Mouse (Mus musculus) MEL (cell line): ENCODE data around the gene Olfr1406. TPM values are rescaled to one million over a fixed set of nuclear protein-coding genes. Genes with fewer than 3 reads are reported as not detected.

ENCODE experiments used
- DNase-seq: peaks from one replicate; pipeline ENCODE4 v3.0.0; 2011; ENCODE audit warnings: low read depth, low spot score
- H3K27ac ChIP-seq: 2 replicates; pipeline ENCODE4 v1.5.1; 2012; ENCODE audit warnings: low read depth, mild to moderate bottlenecking, control low read depth, low read length, moderate library complexity; ENCODE audit not compliant: control insufficient read depth
- H3K27me3 ChIP-seq, 2 experiments: fragments of 150-350 bp in 1 of 2; sonication (generic) in 1 of 2; 2 replicates each; pipeline ENCODE4 v1.6.1; 2012; ENCODE audit warnings: low read length in 2 of 2, mild to moderate bottlenecking in 2 of 2, improper control_type of control experiment in 1 of 2, moderate library complexity in 1 of 2; ENCODE audit not compliant: insufficient read depth in 2 of 2, control insufficient read depth in 1 of 2
- H3K36me3 ChIP-seq, 2 experiments: 2 replicates each; pipeline ENCODE4 v1.6.1; 2012 to 2014; ENCODE audit warnings: low read length in 2 of 2, improper control_type of control experiment in 1 of 2, inconsistent platforms in 1 of 2, mild to moderate bottlenecking in 1 of 2; ENCODE audit not compliant: insufficient read depth in 2 of 2, control insufficient read depth in 1 of 2
- H3K4me1 ChIP-seq, 2 experiments: fragments of 150-350 bp in 1 of 2; sonication (generic) in 1 of 2; 2 replicates each; pipeline ENCODE4 v1.6.1; 2012; ENCODE audit warnings: low read length in 2 of 2, improper control_type of control experiment in 1 of 2, mild to moderate bottlenecking in 1 of 2; ENCODE audit not compliant: insufficient read depth in 2 of 2, control insufficient read depth in 1 of 2
- H3K4me3 ChIP-seq, 2 experiments: fragments of 150-350 bp in 1 of 2; sonication (generic) in 1 of 2; 2 replicates each; pipeline ENCODE4 v1.5.1; 2012; ENCODE audit warnings: low read depth in 2 of 2, low read length in 2 of 2, mild to moderate bottlenecking in 2 of 2, moderate library complexity in 2 of 2, control low read depth in 1 of 2, improper control_type of control experiment in 1 of 2; ENCODE audit not compliant: control insufficient read depth in 1 of 2, insufficient read depth in 1 of 2
- H3K79me2 ChIP-seq: 2 replicates; pipeline ENCODE4 v1.6.1; 2012; ENCODE audit warnings: mild to moderate bottlenecking, low read length, moderate library complexity; ENCODE audit not compliant: control insufficient read depth, poor library complexity, insufficient read depth
- H3K9ac ChIP-seq: 2 replicates; pipeline ENCODE4 v1.6.1; 2012; ENCODE audit warnings: low read depth, mild to moderate bottlenecking, control low read depth, low read length, moderate library complexity; ENCODE audit not compliant: control insufficient read depth, poor library complexity, severe bottlenecking
- H3K9me3 ChIP-seq: fragments of 150-350 bp; sonication (generic); replicated peaks from 2 replicates; pipeline ENCODE4 v1.6.1; 2012; ENCODE audit warnings: mild to moderate bottlenecking, low read length, improper control_type of control experiment, moderate library complexity; ENCODE audit not compliant: insufficient read depth
- BHLHE40 ChIP-seq: IDR thresholded peaks from 2 replicates; pipeline ENCODE4 v1.6.1; 2012; ENCODE audit warnings: low read depth, mild to moderate bottlenecking, inconsistent platforms, low read length, improper control_type of control experiment, borderline replicate concordance
- CHD2 ChIP-seq: IDR thresholded peaks from 2 replicates; pipeline ENCODE4 v1.6.1; 2011; ENCODE audit warnings: low read length, improper control_type of control experiment
- CTCF ChIP-seq, 3 experiments: IDR thresholded peaks in 2 of 3; conservative IDR thresholded peaks in 1 of 3; 2 replicates each; pipeline ENCODE4 v1.5.1; 2011 to 2012; ENCODE audit warnings: low read length in 3 of 3, low read depth in 2 of 3, mild to moderate bottlenecking in 2 of 3, improper control_type of control experiment in 1 of 3, inconsistent platforms in 1 of 3, mixed read lengths in 1 of 3, moderate library complexity in 1 of 3; ENCODE audit not compliant: control insufficient read depth in 1 of 3, insufficient read depth in 1 of 3, poor library complexity in 1 of 3, severe bottlenecking in 1 of 3
- E2F4 ChIP-seq: IDR thresholded peaks from 2 replicates; pipeline ENCODE4 v1.6.1; 2011; ENCODE audit warnings: low read depth, low read length, improper control_type of control experiment, borderline replicate concordance
- ELF1 ChIP-seq: IDR thresholded peaks from 2 replicates; pipeline ENCODE4 v1.6.1; 2014; ENCODE audit warnings: low read depth, mild to moderate bottlenecking, inconsistent platforms, low read length, improper control_type of control experiment, moderate library complexity
- ETS1 ChIP-seq: IDR thresholded peaks from 2 replicates; pipeline ENCODE4 v1.6.1; 2012; ENCODE audit warnings: low read depth, mild to moderate bottlenecking, inconsistent platforms, low read length, improper control_type of control experiment, moderate library complexity
- GATA1 ChIP-seq: IDR thresholded peaks from 2 replicates; pipeline ENCODE4 v1.6.1; 2011; ENCODE audit warnings: low read depth, low read length, improper control_type of control experiment
- HCFC1 ChIP-seq: IDR thresholded peaks from 2 replicates; pipeline ENCODE4 v1.6.1; 2012; ENCODE audit warnings: low read depth, mild to moderate bottlenecking, inconsistent platforms, low read length, improper control_type of control experiment, moderate library complexity
- KAT2A ChIP-seq: conservative IDR thresholded peaks from 2 replicates; pipeline ENCODE4 v1.6.1; 2012; ENCODE audit warnings: low read depth, low read length, improper control_type of control experiment, inconsistent platforms
- MAX ChIP-seq: IDR thresholded peaks from 2 replicates; pipeline ENCODE4 v1.6.1; 2011; ENCODE audit warnings: low read length, improper control_type of control experiment
- MAZ ChIP-seq: IDR thresholded peaks from 2 replicates; pipeline ENCODE4 v1.6.1; 2012; ENCODE audit warnings: low read depth, mild to moderate bottlenecking, inconsistent platforms, low read length, improper control_type of control experiment
- MEF2A ChIP-seq: IDR thresholded peaks from 2 replicates; pipeline ENCODE4 v1.6.1; 2014; ENCODE audit warnings: low read depth, mild to moderate bottlenecking, inconsistent platforms, low read length, improper control_type of control experiment; ENCODE audit not compliant: poor library complexity, insufficient replicate concordance, severe bottlenecking; ENCODE audit errors: extremely low read depth
- MXI1 ChIP-seq: IDR thresholded peaks from 2 replicates; pipeline ENCODE4 v1.6.1; 2011; ENCODE audit warnings: mild to moderate bottlenecking, low read depth, low read length, improper control_type of control experiment
- MYC ChIP-seq: IDR thresholded peaks from 2 replicates; pipeline ENCODE4 v1.6.1; 2011; ENCODE audit warnings: low read depth, mild to moderate bottlenecking, low read length, improper control_type of control experiment, moderate library complexity
- NELFE ChIP-seq: IDR thresholded peaks from 2 replicates; pipeline ENCODE4 v1.6.1; 2011; ENCODE audit warnings: low read depth, low read length, improper control_type of control experiment
- NRF1 ChIP-seq: IDR thresholded peaks from 2 replicates; pipeline ENCODE4 v1.6.1; 2014; ENCODE audit warnings: low read depth, mild to moderate bottlenecking, inconsistent platforms, low read length, improper control_type of control experiment, moderate library complexity; ENCODE audit not compliant: poor library complexity, insufficient read depth, severe bottlenecking
- POLR2A ChIP-seq, 2 experiments: IDR thresholded peaks; 2 replicates each; pipeline ENCODE4 v1.6.1; 2011 to 2012; ENCODE audit warnings: low read length in 2 of 2, mild to moderate bottlenecking in 2 of 2, control low read depth in 1 of 2, improper control_type of control experiment in 1 of 2, low read depth in 1 of 2, moderate library complexity in 1 of 2; ENCODE audit not compliant: control insufficient read depth in 1 of 2, insufficient read depth in 1 of 2, poor library complexity in 1 of 2
- POLR2AphosphoS2 ChIP-seq: IDR thresholded peaks from 2 replicates; pipeline ENCODE4 v1.6.1; 2011; ENCODE audit warnings: low read length, improper control_type of control experiment
- POLR2AphosphoS5 ChIP-seq: IDR thresholded peaks from 2 replicates; pipeline ENCODE4 v1.6.1; 2012; ENCODE audit warnings: low read depth, borderline replicate concordance, mild to moderate bottlenecking, inconsistent platforms, low read length, moderate library complexity, mixed read lengths
- RAD21 ChIP-seq: IDR thresholded peaks from 2 replicates; pipeline ENCODE4 v1.6.1; 2011; ENCODE audit warnings: mild to moderate bottlenecking, low read depth, low read length, improper control_type of control experiment
- RCOR1 ChIP-seq: IDR thresholded peaks from 2 replicates; pipeline ENCODE4 v1.6.1; 2012; ENCODE audit warnings: low read depth, mild to moderate bottlenecking, inconsistent platforms, low read length, improper control_type of control experiment
- SIN3A ChIP-seq: IDR thresholded peaks from 2 replicates; pipeline ENCODE4 v1.6.1; 2012; ENCODE audit warnings: low read length, improper control_type of control experiment, inconsistent platforms
- SMC3 ChIP-seq: IDR thresholded peaks from 2 replicates; pipeline ENCODE4 v1.6.1; 2011; ENCODE audit warnings: low read depth, low read length, improper control_type of control experiment
- TBP ChIP-seq: IDR thresholded peaks from 2 replicates; pipeline ENCODE4 v1.8.0; 2011; ENCODE audit warnings: low read depth, low read length, improper control_type of control experiment
- UBTF ChIP-seq: IDR thresholded peaks from 2 replicates; pipeline ENCODE4 v1.6.1; 2012; ENCODE audit warnings: low read depth, mild to moderate bottlenecking, inconsistent platforms, low read length, improper control_type of control experiment, moderate library complexity, borderline replicate concordance; ENCODE audit not compliant: insufficient read depth
- USF1 ChIP-seq: IDR thresholded peaks from 2 replicates; pipeline ENCODE4 v1.6.1; 2014; ENCODE audit warnings: low read depth, mild to moderate bottlenecking, inconsistent platforms, low read length, improper control_type of control experiment, moderate library complexity
- ZC3H11A ChIP-seq: IDR thresholded peaks from 2 replicates; pipeline ENCODE4 v1.6.1; 2012; ENCODE audit warnings: low read depth, mild to moderate bottlenecking, inconsistent platforms, low read length, improper control_type of control experiment
- ZKSCAN1 ChIP-seq: IDR thresholded peaks from 2 replicates; pipeline ENCODE4 v1.6.1; 2012; ENCODE audit warnings: low read depth, mild to moderate bottlenecking, inconsistent platforms, low read length, improper control_type of control experiment, moderate library complexity
- ZNF384 ChIP-seq: IDR thresholded peaks from 2 replicates; pipeline ENCODE4 v1.6.1; 2012; ENCODE audit warnings: low read depth, mild to moderate bottlenecking, inconsistent platforms, low read length, improper control_type of control experiment
- polyA plus RNA-seq, 2 experiments: library from polyadenylated mRNA; stranded (reverse) in 1 of 2; unstranded in 1 of 2; fragments of >175 nt in 1 of 2; fragments of >200 nt in 1 of 2; gene quantifications; 2 replicates each; pipeline versions ENCODE4 v1.2.1 to v1.2.4; 2012; ENCODE audit warnings: low replicate concordance in 2 of 2, low read depth in 1 of 2; ENCODE audit not compliant: insufficient read length in 2 of 2, insufficient read depth in 1 of 2, missing spikeins in 1 of 2
- total RNA-seq: library from RNA; depleted of rRNA; stranded (reverse); fragments of 300-350 nt; gene quantifications from 2 replicates; pipeline ENCODE4 v1.2.3, GENCODE M21; 2012

The Olfr1406 gene
- total and polyA plus RNA-seq, 3 experiments, result not detected

DNA sequence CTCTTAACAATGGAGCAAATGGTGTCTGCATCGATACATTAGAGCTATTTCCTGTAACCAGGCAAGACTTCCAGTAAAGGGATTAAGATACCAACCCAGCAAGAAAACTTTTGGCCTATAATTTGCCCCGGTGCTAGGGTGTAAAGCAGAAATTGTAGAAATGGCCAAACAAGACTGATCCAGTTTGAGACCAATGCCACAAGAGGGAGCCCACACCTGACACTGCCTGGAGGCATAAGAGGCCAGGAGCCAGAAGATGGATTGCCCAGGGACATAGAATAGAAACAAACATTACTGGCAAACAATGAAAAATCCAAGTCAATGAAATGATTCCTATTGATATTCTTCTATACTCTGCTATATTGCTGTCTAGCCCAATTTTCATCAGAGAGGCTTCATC, 5.9 kb upstream of the Olfr1406 start:
- no peak for DNase-seq
- Histone ChIP-seq H3K4me1 (peaks cover 4 to 14% of the 10 kb centered on the region in 2 experiments), H3K9me3 (no peaks in the 10 kb centered on the region), H3K79me2 (no peaks in the 10 kb centered on the region), H3K9ac (no peak overlapping the region), H3K27ac (no peak overlapping the region), H3K36me3 (peaks cover 0 to 10% of the 10 kb centered on the region in 2 experiments; a peak in 2 of 4 replicates), H3K4me3 (no peak overlapping the region), H3K27me3 (no peaks in the 10 kb centered on the region)
- TF ChIP-seq HCFC1 (no peak), CTCF (IDR thresholded peaks at IDR 0.05 in 2 of 3, conservative IDR thresholded peaks at IDR 0.05 in 1 of 3; ENCODE audit: control insufficient read depth in 1 of 3, insufficient read depth in 1 of 3, low read depth in 2 of 3, low read length in 3 of 3, poor library complexity in 1 of 3, severe bottlenecking in 1 of 3) (peak in 2 of 3 experiments; percentile 33 to 39; a peak in 4 of 6 replicates), MAX (no peak), MAZ (no peak), SMC3 (peak; percentile 36), ZKSCAN1 (no peak), RAD21 (peak; percentile 19; the same call in 1 of the 2 replicates), ZC3H11A (peak; percentile 27; the same call in 1 of the 2 replicates), SIN3A (no peak), ELF1 (no peak), POLR2A (IDR thresholded peaks at IDR 0.05; ENCODE audit: control insufficient read depth in 1 of 2, insufficient read depth in 1 of 2, low read depth in 1 of 2, low read length in 2 of 2, poor library complexity in 1 of 2) (no peak), TBP (no peak), MEF2A (no peak)

DNA sequence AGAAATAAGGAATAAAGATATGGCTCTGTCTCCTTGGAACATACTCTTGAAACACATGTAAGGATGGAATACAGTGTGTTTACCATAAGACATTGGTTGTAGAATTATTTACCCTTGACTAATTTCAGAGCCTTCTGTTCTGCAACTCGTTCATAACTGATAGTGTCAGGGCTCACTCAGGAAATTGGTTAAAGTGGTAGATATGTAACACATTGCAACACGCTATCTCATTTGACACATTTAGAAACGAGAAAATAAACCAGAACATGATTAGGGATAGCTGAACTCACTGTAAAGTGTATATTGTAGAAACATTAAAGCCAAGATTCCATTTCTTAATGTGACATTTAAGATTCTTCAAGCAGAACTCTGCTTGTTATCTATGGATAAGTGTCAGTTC, 1.6 kb upstream of the Olfr1406 start:
- no peaks in the 10 kb centered on the region for H3K9me3 ChIP-seq
- no peak overlapping the region for H3K27ac ChIP-seq
- no peaks in the 10 kb centered on the region for H3K27me3 ChIP-seq
- H3K4me3 ChIP-seq, result no peak overlapping the region
- no peaks in the 10 kb centered on the region for H3K79me2 ChIP-seq
- DNase-seq, result peak; percentile 76
- H3K9ac ChIP-seq, result no peak overlapping the region
- peaks cover 0 to 16% of the 10 kb centered on the region in 2 experiments; a peak in 2 of 4 replicates for H3K36me3 ChIP-seq
- H3K4me1 ChIP-seq, result peaks cover 4 to 20% of the 10 kb centered on the region in 2 experiments
- 0 out of 2 replicates have a peak, but pooled peaks have one; percentile 31 for TF ChIP-seq ELF1
- TF ChIP-seq POLR2AphosphoS5, result no peak
- TF ChIP-seq HCFC1, result 0 out of 2 replicates have a peak, but pooled peaks have one; percentile 31
- 0 out of 2 replicates have a peak, but pooled peaks have one; percentile 22 for TF ChIP-seq ZNF384
- TF ChIP-seq CTCF (IDR thresholded peaks at IDR 0.05 in 2 of 3, conservative IDR thresholded peaks at IDR 0.05 in 1 of 3; ENCODE audit: control insufficient read depth in 1 of 3, insufficient read depth in 1 of 3, low read depth in 2 of 3, low read length in 3 of 3, poor library complexity in 1 of 3, severe bottlenecking in 1 of 3), result no peak
- peak; percentile 15; the same call in 1 of the 2 replicates for TF ChIP-seq SMC3
- TF ChIP-seq MAZ, result no peak
- TF ChIP-seq CHD2, result peak; percentile 28; the same call in 1 of the 2 replicates
- no peak for TF ChIP-seq NRF1
- TF ChIP-seq GATA1, result peak; percentile 92
- TF ChIP-seq MAX, result 0 out of 2 replicates have a peak, but pooled peaks have one; percentile 37
- peak; percentile 67 for TF ChIP-seq MXI1
- TF ChIP-seq SIN3A, result peak; percentile 84
- peak; percentile 82; the same call in 1 of the 2 replicates for TF ChIP-seq MEF2A
- no peak for TF ChIP-seq USF1
- no peak for TF ChIP-seq POLR2AphosphoS2
- TF ChIP-seq BHLHE40, result peak; percentile 79
- TF ChIP-seq RCOR1, result peak; percentile 98
- TF ChIP-seq ETS1, result peak; percentile 91
- peak; percentile 43; the same call in 1 of the 2 replicates for TF ChIP-seq MYC
- TF ChIP-seq KAT2A, result peak; percentile 38; the same call in 1 of the 2 replicates
- no peak for TF ChIP-seq E2F4
- TF ChIP-seq RAD21, result no peak
- no peak for TF ChIP-seq NELFE
- no peak for TF ChIP-seq UBTF
